Mouse (Mus musculus): ENCODE measurements at regions not wholly inside any gene's neighbourhood (a gene's known extent, or its start where the extent isn't known, plus 50 kb on each side); places are given as distances from the start of the nearest gene placed in this dataset.

- no peaks in the 10 kb centered on the region for H3K79me2 ChIP-seq (replicated peaks; ENCODE audit: control insufficient read depth, extremely low read depth, insufficient read depth, poor library complexity, severe bottlenecking)
- dilution Hi-C loops (cut with MboI; ENCODE audit: extremely low pct_ligation_motif_present, extremely low pct_unique_long_range_greater_than_20kb, low sequenced_read_pairs), result no loop called here
- no peak overlapping the region for H3K4me3 ChIP-seq (replicated peaks in 1 of 3; ENCODE audit: low read depth in 2 of 3, low read length in 2 of 3, poor library complexity in 1 of 3)
- H3K9ac ChIP-seq (ENCODE audit: insufficient read depth, low read depth), result no peak overlapping the region
- TF ChIP-seq BHLHE40 (IDR thresholded peaks at IDR 0.05; ENCODE audit: low read depth, low read length), result no peak
- TF ChIP-seq MAZ (IDR thresholded peaks at IDR 0.05; ENCODE audit: low read depth, low read length), result no peak
- no peak for TF ChIP-seq NRF1 (IDR thresholded peaks at IDR 0.05; ENCODE audit: low read depth, low read length)
- no peak for TF ChIP-seq UBTF (IDR thresholded peaks at IDR 0.05; ENCODE audit: low read depth, low read length)
- TF ChIP-seq E2F4 (IDR thresholded peaks at IDR 0.05; ENCODE audit: insufficient replicate concordance, low read depth, low read length), result no peak
- TF ChIP-seq TBP (conservative IDR thresholded peaks at IDR 0.05; ENCODE audit: low read depth, low read length), result no peak
- TF ChIP-seq MEF2A (IDR thresholded peaks at IDR 0.05; ENCODE audit: borderline replicate concordance, low read depth, low read length), result no peak
- no peak for TF ChIP-seq RAD21 (IDR thresholded peaks at IDR 0.05; ENCODE audit: low read depth, low read length)
- TF ChIP-seq USF1 (IDR thresholded peaks at IDR 0.05; ENCODE audit: low read depth, low read length), result no peak
- TF ChIP-seq USF2 (conservative IDR thresholded peaks at IDR 0.05; ENCODE audit: low read depth, low read length), result no peak
- no peak for TF ChIP-seq NELFE (IDR thresholded peaks at IDR 0.05; ENCODE audit: low read depth, low read length)
- no peak for TF ChIP-seq CHD2 (IDR thresholded peaks at IDR 0.05; ENCODE audit: low read length)
- TF ChIP-seq SMC3 (IDR thresholded peaks at IDR 0.05; ENCODE audit: low read depth, low read length), result no peak
- H3K4me2 ChIP-seq (ENCODE audit: insufficient read depth, low read depth, poor library complexity, severe bottlenecking), result no peak overlapping the region
- no peaks in the 10 kb centered on the region for H3K9me3 ChIP-seq (replicated peaks; ENCODE audit: low read length)
- H3K27ac ChIP-seq (ENCODE audit: insufficient read depth, low read depth), result no peak overlapping the region
- peaks cover 0 to 1% of the 10 kb centered on the region in 2 experiments for H3K36me3 ChIP-seq (replicated peaks in 1 of 2; ENCODE audit: control insufficient read depth in 1 of 2, insufficient read depth in 1 of 2, low read length in 1 of 2)
- no peaks in the 10 kb centered on the region for H3K27me3 ChIP-seq (replicated peaks)
- in situ Hi-C loops (cut with MboI; ENCODE audit: low pct_ligation_motif_present, low pct_unique_long_range_greater_than_20kb, low sequenced_read_pairs), result no loop called here
- no peak for DNase-seq (ENCODE audit: extremely low read depth)
- peaks cover 0 to 11% of the 10 kb centered on the region in 2 experiments; a peak in 2 of 4 replicates for H3K4me1 ChIP-seq (ENCODE audit: control insufficient read depth in 1 of 2, insufficient read depth in 2 of 2)
Observed at GRCm38 (mm10) chr17:47208886-47209585, 159.7 kb upstream of the Mrps10 start.

- dilution Hi-C loops (cut with MboI; ENCODE audit: extremely low pct_ligation_motif_present, extremely low pct_unique_long_range_greater_than_20kb, low sequenced_read_pairs) (no loop called here), in situ Hi-C loops (cut with MboI; ENCODE audit: low pct_ligation_motif_present, low pct_unique_long_range_greater_than_20kb, low sequenced_read_pairs) (no loop called here)
- Histone ChIP-seq H3K79me2 (replicated peaks; ENCODE audit: control insufficient read depth, extremely low read depth, insufficient read depth, poor library complexity, severe bottlenecking) (no peaks in the 10 kb centered on the region), H3K4me2 (ENCODE audit: insufficient read depth, low read depth, poor library complexity, severe bottlenecking) (no peak overlapping the region), H3K4me1 (ENCODE audit: control insufficient read depth in 1 of 2, insufficient read depth in 2 of 2) (peaks cover 0 to 14% of the 10 kb centered on the region in 2 experiments; a peak in 2 of 4 replicates), H3K27me3 (replicated peaks) (no peaks in the 10 kb centered on the region), H3K4me3 (replicated peaks in 1 of 3; ENCODE audit: low read depth in 2 of 3, low read length in 2 of 3, poor library complexity in 1 of 3) (no peak overlapping the region), H3K36me3 (replicated peaks in 1 of 2; ENCODE audit: control insufficient read depth in 1 of 2, insufficient read depth in 1 of 2, low read length in 1 of 2) (no peaks in the 10 kb centered on the region), H3K9ac (ENCODE audit: insufficient read depth, low read depth) (no peak overlapping the region), H3K27ac (ENCODE audit: insufficient read depth, low read depth) (no peak overlapping the region), H3K9me3 (replicated peaks; ENCODE audit: low read length) (no peaks in the 10 kb centered on the region)
- DNase-seq (ENCODE audit: extremely low read depth), result no peak
- no peak for TF ChIP-seq ZNF384 (IDR thresholded peaks at IDR 0.05; ENCODE audit: low read depth, low read length)
- no peak for TF ChIP-seq E2F4 (IDR thresholded peaks at IDR 0.05; ENCODE audit: insufficient replicate concordance, low read depth, low read length)
- no peak for TF ChIP-seq ETS1 (conservative IDR thresholded peaks at IDR 0.05; ENCODE audit: low read depth, low read length)
- TF ChIP-seq RAD21 (IDR thresholded peaks at IDR 0.05; ENCODE audit: low read depth, low read length), result no peak
- TF ChIP-seq MAFK (IDR thresholded peaks at IDR 0.05; ENCODE audit: insufficient replicate concordance, low read length), result no peak
- TF ChIP-seq NRF1 (IDR thresholded peaks at IDR 0.05; ENCODE audit: low read depth, low read length), result no peak
- no peak for TF ChIP-seq RCOR1 (conservative IDR thresholded peaks at IDR 0.05; ENCODE audit: low read depth, low read length)
- TF ChIP-seq USF2 (conservative IDR thresholded peaks at IDR 0.05; ENCODE audit: low read depth, low read length), result no peak
- TF ChIP-seq ZC3H11A (IDR thresholded peaks at IDR 0.05; ENCODE audit: low read depth, low read length), result no peak
- no peak for TF ChIP-seq NELFE (IDR thresholded peaks at IDR 0.05; ENCODE audit: low read depth, low read length)
- TF ChIP-seq KAT2A (IDR thresholded peaks at IDR 0.05; ENCODE audit: insufficient replicate concordance, low read length), result no peak
- no peak for TF ChIP-seq UBTF (IDR thresholded peaks at IDR 0.05; ENCODE audit: low read depth, low read length)
- no peak for TF ChIP-seq POLR2AphosphoS2 (IDR thresholded peaks at IDR 0.05; ENCODE audit: low read depth, low read length)
Observed at GRCm38 (mm10) chr17:47207471-47207870, 161.2 kb upstream of the Mrps10 start.

Data from CH12.LX (cell line).